Mouse (Mus musculus) adrenal gland, postnatal 10 days (tissue): ENCODE results near the gene Camk2n1. TPM values are rescaled to one million over a fixed set of nuclear protein-coding genes. Genes with fewer than 3 reads are reported as not detected.
A peak's percentile ranks its signal among the peaks of the same experiment; 100 is the strongest.

Experiments used
- DNase-seq: peaks from one replicate; pipeline ENCODE4 v3.0.0; 2021; ENCODE audit warnings: mixed read lengths
- total RNA-seq, 2 experiments: library from RNA; stranded (reverse); gene quantifications; 2 replicates each; pipeline ENCODE4 v1.2.3; 2021

The Camk2n1 gene
- total RNA-seq, 2 experiments from 2014 or later = 17.3 to 22.9 TPM

DNA sequence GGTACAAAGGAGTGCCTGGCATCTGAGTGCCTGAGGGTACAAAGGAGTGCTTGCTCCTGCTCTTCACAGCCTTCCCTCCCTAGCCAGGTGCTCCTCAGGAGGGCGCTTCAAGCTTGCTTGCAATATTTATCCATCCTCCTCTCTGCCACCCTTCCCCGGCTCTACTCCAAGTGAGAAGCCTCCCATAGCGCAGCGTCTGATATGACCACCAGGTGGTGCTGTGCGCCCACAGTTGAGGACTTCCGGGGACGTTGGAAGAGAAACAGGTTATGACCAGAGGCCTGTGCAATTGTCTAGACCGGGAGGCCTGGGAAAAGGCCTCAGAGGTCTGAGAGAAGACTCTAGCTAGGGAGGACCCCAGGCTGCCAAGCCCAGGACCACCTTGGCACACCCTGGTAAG is 6.7 kb upstream of the Camk2n1 start:
- DNase-seq = peak; percentile 95

DNA sequence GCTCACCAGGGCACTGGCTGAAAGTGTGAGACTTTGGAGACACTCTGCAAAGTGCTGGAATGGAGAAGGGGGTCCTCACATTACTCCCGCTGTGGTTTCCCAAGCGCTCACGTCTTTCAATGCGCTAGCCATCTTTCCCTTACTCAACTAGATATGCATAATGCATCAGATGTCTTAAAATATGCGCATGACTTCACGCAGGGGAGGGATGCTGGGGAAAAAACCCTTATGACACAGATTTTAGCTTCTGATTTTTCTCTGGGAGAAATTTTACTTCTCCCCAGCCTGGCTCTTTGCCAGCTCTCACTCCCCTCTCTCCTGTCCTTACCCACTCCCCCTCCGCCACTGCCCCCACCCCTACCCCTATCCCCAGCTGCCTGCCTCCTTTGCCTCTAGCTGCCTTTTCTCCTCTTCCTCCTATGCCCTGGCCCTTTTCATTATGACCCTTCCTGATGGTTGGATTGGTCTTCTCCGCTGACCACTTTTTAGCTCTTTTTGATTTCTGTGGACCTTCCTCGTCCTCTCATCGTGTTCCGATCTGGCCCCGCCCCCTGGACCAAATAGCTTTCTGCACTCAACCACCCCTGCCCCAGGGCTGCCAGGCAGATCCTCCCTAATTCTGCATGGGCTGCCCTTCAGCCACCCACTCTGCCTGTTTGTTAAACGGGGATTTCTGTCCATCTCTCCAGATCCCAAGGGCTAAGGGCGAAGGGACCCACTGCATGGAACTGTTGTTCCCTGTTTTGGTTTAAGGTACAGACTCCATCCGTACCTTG is 6.1 kb upstream of the Camk2n1 start:
- DNase-seq = no peak

DNA sequence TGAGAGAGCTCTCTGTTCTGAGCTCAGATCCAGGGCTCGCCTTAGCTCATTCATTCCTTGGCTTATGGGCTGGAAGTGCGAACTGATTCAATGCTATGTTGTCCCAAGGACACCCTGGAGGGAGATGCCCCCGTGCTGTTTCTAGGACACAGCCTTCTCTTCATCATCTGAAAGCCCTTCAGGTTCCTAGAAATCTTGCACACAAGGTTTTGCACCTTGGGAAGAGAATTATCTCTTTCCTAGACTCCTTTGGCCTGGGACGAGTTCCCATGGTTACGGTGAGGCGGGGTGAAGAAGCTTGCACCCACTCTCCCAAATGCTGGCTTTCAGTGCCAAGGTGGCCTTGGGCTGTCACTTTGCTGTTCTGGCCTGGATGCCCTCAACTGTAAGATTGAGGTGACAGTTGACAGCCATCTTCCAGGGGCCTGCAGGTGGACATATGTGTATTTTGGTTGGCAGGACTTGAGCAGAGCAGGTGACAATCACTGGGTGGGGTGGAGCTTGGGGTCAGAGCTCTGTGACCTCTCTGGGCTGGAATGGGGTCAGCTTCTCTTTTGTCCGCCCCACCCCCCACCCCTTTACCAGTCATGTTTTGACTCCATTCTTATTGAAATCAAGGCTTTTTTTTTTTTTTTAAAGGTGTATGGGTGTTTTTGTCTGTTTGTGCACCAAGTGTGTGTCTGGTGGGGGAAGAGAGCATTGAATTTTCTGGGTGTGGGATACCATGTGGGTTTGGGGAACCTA is 5.1 kb upstream of the Camk2n1 start:
- no peak for DNase-seq

DNA sequence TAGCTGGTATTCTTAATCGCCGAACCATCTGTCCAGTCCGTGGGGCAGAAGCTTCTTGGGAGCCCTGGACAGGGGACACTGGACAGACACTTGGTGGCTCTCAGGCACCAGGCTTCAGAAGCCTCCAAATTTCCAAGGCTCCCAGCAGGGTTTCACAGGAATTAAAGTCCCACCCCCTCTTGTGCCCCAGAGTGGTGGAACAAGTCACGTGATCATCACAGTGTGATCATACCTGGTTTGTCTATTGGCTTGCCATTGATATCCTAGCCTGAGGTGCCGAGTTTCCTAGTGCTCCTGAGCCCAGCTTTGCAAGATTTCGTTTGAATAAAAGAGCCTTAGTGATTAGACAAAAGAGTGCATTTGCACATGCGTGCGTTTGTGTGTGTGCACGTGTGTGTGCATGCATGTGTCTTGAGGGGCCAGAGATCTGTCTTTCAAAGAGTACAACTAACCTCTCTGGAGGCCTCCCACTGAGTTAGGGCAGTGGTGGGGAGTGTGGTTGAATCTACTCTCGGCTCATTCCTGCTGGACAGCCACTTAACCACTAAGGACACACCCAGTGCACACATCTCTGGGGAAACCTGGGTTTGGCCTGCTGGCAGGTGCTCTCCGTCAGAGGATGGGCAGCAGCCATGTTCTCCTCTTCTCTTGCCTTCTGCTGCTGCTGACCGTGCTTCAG is 4.3 kb upstream of the Camk2n1 start:
- DNase-seq = no peak

DNA sequence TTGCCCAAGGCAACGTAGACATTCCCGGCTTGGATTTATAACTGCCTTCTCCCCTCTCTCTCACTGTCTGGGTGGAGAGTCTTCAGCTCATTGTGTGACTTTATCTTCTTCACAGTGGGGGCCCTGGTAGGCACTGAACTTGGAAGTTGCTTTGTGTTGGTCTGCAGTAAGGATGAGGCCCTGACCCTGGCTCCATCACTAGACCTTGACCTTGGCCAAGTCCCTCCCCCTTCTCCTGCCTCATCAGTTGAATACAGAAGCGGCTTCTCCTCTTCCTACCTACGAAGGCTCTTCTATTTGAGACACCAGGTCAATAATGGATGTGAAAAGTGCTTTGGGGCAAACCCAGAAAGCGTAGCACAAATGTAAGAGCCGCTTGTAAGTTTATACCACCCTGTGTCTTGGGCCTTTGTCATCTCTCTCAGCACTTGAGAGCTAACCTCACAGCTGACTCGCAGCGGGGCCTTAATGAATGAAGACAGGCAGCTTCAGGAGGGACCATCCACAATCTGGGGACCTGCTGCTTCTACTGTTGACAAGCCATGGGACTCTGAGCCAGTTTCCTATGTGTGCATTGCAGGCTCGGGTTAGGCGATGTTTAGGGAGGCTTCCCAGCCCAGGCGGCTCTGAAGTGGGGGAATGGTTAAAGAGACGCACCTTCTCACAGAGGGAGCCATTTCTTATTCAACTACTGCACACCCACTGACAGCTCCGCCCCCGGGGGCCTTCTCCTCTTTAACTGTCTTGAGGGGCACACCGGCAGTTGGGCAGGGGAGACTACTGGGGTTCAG is 1.6 kb upstream of the Camk2n1 start:
- DNase-seq = no peak

DNA sequence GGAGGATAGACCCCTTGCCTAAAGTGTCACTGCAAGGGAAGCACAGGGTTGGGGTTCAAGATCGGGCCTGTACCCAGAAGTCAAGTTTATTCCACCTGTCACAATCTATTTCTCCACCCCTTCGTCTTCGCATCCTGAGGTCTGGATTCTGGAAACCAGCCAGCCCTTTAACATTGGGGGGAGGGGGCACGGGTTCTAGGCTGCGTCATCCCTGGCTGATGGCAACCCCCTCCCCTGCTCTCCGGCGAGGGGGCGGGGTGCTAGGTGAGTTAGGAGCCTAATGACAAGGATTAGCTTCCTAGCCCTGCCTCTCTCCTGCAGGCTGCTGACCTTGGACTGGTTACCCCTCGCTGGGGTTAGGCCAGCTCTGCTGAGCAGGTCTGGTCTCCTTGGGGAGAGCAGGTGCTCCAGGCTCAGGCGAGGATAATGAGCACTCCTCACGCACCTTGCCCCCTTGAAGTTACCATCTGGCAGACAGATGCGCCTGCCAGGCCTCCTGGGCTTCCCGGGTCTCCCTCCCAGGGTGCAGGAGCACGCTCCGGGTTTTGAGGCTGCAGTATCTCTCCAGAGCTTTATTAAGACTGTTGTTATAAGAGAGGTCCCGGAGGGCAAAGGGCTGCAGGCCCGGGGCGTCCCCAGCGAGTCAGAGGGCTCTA is 889 bp upstream of the Camk2n1 start:
- DNase-seq = peak; percentile 29

DNA sequence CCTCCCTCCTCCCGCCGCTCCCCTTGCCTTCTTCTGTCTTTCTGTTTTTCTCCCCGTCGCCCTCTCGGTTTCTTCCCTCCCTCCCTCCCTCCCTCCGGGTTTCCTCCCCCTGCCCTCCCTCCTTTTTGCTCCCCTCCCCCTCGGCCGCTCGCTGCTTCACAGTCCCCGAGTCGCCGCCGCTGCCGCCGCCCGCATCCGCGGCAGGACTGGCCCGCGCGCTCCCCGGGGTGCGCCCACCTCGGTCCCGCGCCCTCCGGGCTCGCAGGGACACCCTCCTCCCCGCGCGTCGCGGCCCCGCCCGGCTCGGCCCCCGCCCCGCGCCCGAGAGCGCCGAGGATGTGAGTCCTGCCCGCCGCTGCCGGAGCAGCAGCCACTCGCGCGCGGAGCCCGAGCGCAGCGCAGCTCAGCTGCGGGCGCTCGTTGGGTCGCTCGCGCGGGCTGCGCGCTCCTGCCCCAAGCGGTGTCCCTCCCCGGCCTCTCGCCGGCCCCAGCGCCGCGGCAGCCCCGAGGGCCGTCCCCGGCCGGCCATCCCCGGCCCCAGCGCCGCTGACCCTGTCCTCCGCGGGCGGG is 542 bp downstream of the Camk2n1 start:
- peak; percentile 80 for DNase-seq

DNA sequence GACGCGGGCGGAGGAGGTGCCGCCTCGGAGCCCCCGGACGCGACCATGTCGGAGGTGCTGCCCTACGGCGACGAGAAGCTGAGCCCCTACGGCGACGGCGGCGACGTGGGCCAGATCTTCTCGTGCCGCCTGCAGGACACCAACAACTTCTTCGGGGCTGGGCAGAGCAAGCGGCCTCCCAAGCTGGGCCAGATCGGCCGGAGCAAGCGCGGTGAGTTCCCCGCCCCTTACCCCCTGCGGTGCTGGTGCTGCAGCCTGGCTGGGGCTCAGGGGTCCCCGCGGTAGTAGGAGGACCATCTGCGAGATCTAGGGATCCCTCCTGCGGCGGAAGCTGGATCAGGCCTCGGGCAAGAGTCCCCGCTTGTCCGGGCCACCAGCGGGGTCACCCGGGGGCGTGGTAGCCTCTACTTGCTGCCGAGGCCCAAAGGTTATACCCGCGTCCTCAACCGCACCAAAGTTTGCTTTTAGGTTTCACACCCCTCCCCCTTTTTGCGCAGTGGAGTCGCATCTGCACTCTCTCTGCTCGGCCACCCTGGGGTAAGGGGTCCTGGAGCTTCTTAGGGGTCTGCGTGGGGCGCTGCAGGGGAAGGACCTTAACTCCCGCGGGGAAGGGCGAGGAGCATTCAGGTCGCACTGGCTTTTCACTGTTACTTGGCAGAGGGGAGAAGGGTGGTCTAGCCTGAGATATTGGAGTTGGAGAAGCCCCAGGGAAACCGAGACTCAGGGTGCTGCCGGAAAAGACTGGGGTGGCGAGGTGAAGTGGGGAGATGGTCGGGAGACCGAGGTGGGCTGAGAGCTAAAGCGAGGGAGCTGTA is 1.2 kb downstream of the Camk2n1 start:
- DNase-seq = peak; percentile 62

DNA sequence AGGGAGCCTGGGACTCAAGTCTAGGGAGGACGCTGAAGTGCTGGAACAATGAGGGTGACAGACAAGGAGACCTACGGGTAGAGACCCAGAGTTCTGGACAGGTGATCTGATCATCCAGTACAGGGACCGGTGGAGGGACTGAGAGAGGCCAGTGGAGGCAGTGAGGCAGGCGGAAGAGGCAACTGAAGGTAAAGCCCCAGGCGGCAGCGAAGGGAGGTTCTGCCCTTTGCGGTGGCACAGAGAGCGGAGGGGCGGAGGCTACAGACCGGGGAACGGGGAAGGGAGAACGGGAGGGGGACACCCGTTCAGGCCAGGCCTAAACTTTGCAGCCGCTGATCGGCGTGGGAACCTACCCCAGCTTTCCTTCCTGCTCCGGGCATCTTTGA is 1.8 kb downstream of the Camk2n1 start:
- DNase-seq = peak; percentile 48

DNA sequence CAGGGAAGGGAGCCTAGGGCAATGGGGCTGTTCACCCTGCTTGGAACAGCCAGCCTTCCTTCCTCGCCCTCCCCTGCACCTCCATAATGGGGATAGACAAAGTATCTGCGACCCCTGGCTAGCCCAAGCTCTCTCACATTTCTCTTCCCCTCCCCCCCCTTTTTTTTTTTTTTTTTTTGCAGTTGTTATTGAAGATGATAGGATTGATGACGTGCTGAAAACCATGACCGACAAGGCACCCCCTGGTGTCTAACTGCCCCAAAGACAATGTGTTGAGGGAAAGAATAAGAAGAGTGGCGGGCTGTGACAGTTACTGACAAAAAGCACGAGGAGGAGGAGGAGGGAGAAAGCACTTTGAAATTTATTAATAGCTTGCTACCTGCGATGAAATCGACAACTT is 2.4 kb downstream of the Camk2n1 start:
- no peak for DNase-seq

DNA sequence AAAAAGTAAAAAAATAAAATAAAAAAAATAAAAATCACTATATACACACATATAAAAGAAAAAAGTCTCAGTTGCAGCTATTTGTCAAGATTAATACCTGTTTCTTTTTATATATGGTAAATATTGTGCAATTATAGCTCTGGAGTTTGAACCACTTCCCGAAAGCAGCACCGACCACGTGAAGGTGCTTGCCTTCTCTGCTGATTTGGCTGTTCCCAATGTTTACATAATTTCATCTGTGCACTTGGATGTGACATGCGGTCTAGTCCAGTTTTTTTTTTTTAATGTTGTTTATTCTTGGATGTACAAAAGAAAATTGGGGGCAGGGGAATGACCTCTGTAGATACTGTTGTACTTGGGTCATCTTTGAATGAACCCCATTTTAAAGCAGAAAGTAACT is 3.0 kb downstream of the Camk2n1 start:
- no peak for DNase-seq

DNA sequence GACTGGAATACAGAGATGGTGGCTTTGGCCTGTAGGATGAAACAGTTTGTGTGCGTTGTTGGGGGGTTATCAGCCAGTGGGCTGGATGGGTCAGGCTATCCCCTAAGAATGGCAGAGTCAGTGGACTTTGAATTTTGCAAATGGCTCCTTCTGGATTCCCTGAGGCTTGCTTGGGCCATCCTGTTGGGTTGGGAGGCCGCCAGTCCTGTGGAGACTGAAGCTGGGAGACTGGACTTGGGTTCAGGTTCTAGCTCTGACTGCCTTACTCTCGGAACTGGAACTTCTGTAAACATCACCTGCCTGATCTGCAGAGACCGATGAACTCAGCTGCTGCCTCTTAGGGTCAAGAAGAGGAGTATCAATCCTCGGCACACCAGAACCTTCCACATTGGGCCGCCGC is 4.1 kb downstream of the Camk2n1 start:
- DNase-seq = no peak

DNA sequence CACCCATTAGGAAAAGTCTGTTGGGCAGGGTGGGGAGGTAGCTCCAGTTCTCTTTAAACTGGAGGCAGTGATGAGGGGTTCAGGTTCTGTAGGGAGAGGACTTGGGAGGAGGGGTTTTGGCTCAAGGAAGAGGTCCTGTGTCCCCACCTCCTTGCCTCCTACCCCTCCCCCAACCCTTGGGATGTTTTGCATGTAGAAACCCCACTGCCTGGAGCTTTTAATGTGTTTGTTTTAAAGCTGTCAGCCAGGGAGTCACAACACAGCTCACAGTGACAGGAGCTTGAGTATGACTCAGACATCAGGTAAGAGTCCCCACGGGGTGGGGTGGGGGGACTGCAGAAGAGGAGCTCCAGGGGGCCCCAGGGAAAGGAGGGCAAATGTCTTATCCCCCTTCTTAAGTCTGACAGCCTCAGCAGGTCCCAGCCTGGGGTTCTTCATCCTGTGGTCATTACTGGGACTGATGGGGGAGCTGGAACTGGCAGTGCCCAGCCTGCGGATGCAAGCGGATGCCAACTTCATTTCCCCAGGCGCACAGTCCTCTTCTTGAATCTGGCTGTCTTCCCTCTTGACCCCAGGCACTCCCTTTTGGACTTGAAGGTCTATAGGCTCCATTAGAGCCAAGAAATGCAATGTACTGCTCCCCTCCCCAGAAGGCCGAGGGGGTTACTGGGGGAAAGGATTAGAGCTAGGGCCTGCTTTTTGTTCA is 4.8 kb downstream of the Camk2n1 start:
- DNase-seq = no peak

DNA sequence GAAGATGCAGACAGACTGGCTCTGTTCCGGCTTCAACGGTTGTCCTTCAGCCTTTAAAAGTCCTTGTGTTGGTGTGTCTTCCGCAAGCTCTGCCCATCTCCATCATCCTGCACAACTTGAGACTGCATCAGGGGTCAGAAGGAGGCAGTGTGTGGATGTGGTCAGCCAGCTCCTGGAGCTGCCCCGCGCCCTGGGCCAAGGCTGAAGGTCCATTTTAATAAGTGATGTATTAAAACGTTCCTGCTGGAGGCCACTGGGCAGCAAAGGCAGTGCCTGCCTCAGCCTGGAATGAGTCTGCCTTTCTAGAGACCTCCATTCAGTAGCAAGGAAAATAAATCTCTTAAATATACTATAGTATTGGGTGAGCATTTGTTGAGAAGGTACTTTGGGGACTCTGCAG is 5.7 kb downstream of the Camk2n1 start:
- DNase-seq = no peak

DNA sequence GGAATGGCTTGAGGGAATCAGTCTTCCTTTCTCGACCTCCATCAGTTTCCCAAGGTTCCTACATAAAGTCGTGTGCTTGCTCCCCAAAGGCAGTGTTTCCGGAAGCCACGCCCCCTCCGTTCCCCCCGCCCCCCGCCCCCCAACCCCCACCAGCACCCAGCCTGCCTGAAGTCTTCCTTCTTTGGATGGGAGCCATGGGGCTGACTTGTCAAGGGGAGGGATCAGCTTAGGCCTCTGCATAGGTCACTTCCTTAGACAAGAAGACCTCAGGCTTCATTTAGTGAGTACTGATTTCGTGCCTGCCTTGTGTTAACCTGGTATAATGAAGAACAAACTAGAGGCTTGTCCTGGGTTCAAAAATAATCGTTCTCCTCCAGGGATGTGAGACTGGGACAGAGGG is 6.8 kb downstream of the Camk2n1 start:
- peak; percentile 27 for DNase-seq

DNA sequence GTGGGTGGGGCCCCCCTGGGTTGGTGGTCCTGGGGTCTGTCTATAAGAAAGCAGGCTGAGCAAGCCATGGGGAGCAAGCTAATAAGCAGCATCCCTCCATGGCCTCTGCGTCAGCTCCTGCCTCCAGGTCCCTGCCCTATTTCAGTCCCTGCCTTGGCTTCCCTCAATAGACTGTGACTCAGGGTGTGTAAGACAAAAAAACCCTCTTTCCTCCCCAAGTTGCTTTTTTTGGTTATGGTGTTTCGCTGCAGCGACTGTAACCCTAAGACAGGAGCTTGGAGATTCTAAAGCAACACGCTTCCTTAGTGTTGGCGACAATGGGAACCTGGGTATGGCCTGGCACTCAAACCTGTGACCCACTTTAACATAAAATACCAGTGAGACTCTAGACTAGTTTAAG is 7.4 kb downstream of the Camk2n1 start:
- no peak for DNase-seq

DNA sequence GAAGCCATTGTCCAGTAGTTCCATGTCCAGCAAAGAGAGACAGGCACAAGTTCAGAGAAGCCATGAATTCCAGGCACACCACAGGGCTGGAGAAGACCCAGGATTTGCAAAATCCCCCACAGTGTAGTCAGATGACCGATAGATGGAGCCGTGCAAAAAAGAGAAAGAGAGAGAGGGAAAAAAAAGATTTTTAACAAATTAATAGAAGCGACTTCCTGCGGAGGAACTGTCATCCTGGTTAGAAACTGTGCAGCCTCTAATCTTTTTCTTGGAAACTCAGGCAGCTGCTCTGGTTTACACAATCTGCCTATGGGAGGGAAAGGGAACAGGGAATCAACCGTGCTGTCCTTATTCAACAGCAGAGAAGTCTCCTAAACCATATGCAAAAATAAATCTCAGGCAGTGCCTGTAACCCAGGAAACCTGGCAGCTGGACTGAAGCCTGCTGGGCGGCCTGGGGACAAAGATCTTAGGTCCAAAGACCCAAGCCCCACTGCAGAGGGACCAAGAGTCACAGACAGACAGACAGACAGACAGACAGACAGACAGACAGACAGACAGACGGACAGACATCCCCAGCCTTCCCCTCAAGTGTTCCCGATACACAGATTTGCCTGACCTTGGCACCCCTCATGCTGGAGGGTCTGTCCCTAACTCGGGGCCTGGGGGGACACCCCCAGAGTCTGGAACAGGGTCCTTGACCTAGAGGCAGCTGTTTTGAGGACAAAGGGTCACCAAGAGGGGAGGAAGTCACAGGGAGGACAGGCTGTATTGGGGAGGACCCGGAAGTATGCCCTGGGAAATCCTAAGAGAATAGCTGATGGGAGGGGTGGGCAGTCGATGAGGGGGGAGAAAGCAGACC is 9.1 kb downstream of the Camk2n1 start:
- peak; percentile 47 for DNase-seq

DNA sequence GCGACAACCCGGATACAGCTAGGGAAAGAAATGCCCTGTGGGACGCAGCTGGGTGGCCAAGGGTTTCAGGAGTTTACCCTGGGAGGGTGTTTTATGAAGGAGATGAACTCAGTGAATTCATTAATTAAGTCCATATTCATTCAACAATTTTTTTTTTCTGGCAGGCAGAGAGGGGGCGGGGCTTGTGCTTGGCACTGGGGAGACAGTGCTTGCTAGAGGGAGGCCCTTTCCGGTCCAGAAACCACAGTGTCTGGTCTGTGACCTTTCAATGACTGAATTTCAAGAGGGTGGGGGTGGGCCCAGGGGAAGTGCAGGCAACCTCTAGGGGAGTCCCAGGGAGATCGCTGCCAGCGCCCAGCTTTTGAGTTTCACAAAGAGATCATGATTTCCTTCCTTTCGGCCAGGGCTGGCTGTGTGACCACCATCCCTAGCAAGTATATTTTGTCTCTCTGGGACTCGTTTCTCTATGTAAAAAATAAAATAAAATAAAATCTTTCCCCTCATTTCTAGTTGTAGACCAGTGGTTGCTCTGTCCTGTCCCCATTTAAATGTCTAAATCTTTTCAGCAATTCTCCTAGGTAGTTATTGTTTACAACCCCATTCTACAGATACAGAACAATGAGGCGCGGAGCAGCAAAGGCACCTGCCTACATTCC is 9.8 kb downstream of the Camk2n1 start:
- peak; percentile 90 for DNase-seq
